Mouse (Mus musculus) WW6 (cell line): ENCODE measurements around the gene Pitpnm3.

Experiments used
- DNase-seq: peaks from one replicate; pipeline ENCODE4 v3.0.0-alpha.2; 2013; ENCODE audit warnings: low read depth, low spot score

Gene Pitpnm3

DNA sequence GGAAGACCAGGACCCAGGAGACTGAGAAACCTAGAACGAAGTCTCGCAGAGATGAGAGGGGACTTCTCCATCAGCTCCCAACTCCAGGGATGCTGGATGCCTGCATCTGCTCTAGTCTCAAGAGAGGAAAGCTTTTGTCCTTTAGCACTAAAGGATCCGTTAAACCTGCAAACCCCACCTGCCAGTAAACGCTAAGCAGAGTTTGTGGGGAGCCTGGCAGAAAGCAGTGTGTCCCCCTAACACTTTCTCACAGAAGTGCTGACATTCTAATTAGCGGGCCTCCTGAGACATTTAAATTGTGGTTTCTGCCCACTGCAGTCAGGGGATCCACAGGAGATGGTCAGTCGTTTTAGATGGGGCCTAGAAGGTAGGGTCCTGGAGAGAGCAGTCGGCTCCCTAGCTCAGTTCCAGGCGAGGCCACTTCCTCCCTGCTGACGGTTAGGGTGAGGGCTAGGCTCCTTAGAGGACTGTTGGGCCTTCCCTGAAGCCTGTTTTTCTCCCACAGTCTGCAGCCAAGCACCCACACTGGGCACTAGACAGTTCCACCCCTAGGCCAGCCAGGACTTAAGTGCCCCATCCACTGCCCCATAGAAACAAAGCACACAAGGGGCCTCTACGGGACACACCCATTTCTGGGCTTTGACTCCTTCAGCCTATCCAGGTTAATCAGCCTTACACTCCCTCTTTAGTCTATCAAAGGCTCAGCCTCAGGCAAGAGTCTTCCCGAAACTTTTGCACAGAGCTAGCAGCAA, 829 bp upstream of the Pitpnm3 start:
- no peak for DNase-seq

GRCm38 (mm10) chr11:72134536-72135382, 819 bp downstream of the Pitpnm3 start:
- DNase-seq: no peak

DNA sequence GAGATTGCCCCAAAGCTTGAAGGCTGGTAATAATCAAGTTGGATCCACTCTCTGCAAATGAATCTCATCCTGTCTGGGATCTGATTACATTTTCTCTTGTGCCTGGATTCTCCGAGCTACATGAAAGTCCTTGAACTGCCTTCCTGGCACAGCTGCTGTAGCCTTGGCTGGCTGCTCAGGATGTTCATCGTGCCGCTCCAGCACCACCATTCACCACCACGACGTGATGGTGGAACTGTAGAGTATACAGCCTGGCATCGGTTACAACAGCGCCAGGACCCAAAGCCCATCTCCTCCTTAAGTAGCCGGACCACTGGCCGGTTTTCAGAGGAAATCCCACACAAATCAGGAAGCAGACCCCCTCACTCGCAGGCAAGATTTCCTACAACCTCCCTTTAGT, 2.5 kb downstream of the Pitpnm3 start:
- no peak for DNase-seq

GRCm38 (mm10) chr11:72132266-72132665, 3.3 kb downstream of the Pitpnm3 start:
- DNase-seq: no peak

DNA sequence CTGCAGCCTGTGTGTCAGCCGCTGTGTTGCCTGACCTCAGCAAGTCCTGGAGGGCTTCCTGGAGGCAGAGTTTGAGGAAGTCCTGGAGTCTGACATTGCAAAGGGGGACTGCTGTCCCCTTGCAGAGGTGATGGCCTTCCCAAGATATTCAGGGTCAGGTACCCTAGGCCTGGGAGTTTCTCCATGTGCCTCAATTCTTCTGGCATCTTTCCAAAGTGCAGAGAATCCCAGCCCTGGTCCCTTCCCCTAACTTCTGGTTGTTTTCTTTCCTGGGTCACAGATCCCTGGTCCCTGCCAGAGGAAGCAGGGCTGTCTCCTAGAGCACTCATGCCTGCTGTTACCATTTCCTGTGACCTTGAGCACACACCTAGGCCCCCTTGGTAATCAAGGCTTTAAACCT, 3.9 kb downstream of the Pitpnm3 start:
- no peak for DNase-seq

DNA sequence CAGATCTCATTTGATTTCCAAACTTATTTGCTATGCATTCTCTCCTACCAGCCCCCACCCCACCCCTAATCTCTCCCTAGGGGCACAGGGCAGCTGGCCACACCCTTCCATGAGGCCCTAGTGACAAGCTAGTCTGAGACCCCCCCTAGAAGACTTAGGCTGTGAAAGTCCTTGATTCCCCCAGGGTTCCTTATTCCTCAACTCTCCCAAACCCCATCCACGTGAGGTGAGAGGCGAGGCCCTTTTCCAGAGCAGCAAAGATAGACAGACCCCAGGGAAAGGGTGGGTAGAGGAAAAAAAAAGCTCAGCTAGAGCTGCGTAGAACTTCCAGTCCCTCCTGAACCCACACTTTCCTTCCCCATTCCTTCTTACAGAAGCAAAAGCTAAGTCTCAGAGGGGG, 4.7 kb downstream of the Pitpnm3 start:
- no peak for DNase-seq

DNA sequence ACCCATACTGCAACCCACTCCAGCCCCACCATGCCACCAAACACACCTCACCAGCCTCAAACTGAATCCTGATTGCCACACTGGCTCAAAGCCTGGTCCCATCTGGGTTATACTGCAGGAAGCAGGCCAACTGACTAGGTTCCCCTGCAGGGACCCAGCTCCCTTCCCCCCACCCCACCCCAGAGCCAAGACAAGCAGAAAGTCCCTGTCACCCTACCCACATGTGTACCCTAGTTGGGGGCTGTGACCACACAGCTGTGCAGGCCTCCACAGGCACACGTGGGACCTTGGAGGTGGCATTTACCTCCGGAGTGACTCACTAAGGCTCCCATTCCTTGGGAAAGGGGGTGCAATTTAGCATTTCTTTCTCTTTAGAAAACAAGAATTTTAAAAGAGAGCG, 5.1 kb downstream of the Pitpnm3 start:
- DNase-seq: no peak

DNA sequence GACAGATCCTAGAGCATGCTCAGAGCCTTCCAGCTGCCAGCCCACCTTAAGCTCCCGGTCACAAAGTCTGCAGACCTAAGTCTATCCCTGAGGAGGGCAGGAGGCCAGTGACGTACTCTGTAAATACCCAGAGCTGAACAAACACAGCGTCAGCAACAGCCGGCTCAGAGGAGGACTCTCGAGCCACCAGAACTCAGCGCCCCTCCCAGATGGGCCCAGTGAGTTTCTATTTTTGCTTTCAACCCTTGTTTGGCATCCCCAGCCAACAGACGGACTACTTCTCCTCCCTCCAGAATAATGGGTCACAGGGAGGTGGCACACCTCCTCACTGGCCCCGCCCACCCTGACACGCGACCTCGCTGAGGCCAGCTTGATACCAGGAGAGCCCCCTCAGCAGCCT, 5.6 kb downstream of the Pitpnm3 start:
- DNase-seq: no peak

DNA sequence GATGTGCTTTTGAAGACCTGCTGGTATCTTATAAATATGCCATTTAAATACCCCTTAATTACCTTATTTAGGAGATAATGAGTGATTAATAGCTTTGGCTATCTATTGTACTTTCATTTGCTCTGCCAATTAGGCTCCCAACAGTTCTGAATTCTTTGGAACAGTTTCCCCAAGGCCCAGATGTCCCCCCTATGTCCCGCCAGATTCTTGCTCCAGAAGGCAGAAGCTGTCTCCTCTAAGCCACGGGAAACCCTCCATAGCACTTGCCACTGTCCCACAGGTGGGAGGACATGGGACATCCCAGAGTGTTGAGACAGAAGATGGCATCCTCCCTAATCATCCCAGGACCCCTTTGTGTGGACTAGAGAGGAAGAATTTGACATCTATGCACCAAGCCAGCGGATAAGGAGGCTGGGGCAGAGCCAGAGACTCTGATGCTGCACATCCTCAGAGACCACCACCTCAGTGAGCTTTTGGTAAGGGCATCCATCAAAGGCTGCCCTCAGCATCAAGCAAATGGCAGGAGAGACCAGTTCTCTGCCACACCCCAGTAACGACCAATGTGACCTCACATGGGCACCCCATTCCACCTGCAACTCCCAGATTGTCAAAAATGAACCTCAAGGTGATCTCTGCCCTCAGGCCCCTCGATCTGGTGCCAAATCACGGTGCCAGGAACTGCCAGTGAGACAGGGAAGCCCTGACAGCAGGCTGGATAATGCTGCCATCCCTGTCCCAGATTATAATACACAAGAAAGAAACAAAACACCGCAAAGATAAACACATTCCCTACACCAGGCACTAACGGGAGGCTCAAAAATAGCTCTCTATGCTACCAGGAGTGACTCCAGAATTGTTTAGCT, 6.3 kb downstream of the Pitpnm3 start:
- no peak for DNase-seq

- no peak for DNase-seq
Observed at GRCm38 (mm10) chr11:72127450-72128189, 8.0 kb downstream of the Pitpnm3 start.

DNA sequence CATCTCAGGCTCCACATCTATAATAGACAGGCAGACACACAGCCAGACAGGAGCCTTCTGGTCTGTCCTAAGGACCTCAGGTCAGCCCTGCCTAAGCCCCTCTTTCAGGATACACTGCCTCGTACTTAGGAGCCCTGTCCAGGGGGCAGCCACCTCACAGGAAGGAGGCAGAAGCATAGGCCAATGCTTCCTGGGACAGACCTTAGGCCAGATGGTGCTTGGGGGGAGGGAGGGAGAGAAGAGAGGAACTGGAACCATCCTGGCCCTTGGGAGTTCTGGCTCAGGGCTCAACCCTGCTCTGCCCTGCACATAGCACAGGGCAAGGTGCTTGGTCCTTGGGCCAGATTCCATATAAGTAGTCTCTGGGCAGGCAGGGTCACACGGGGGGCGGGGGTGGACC, 9.8 kb downstream of the Pitpnm3 start:
- DNase-seq: no peak

- no peak for DNase-seq
Observed at GRCm38 (mm10) chr11:72123531-72123930, 12.0 kb downstream of the Pitpnm3 start.

DNA sequence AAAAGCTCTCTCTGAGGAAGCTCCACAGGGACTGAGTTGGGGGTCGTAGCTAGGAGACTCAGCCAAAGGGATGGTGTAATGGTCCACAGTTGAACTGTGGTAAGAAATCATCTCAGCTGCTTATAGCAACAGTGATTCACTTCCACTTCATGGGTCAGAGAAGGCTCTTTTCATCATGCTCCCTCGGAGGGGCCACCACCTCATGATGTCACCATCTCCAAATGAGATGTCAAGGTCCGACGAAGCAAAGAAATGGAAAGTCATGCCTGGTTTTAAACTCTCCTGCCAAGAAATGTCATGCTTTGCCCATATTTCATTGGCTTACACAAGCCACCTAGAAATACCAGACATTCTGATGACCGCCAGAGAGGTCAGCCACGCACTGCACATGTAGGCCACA, 15.2 kb downstream of the Pitpnm3 start:
- DNase-seq: no peak

- no peak for DNase-seq
Observed at GRCm38 (mm10) chr11:72118630-72119029, 16.9 kb downstream of the Pitpnm3 start.

DNA sequence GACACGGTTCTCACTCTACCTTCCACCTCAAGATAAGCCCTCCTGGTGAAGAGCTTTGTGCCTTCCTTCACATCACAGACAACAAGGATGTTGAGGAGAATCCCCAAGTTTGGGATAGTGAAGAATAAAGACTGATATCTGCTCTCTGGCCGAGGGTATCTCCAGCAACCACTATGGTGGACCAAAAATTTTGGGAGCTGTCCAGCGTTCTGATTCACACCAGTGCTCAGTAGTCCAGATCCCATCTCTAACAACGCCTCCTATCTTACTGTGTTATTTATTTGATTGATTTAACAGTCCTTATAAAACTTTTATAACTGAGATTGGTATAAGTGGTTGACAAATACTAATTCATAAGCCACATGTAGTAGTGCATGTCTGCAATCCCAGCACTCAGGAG, 22.3 kb downstream of the Pitpnm3 start:
- DNase-seq: no peak

DNA sequence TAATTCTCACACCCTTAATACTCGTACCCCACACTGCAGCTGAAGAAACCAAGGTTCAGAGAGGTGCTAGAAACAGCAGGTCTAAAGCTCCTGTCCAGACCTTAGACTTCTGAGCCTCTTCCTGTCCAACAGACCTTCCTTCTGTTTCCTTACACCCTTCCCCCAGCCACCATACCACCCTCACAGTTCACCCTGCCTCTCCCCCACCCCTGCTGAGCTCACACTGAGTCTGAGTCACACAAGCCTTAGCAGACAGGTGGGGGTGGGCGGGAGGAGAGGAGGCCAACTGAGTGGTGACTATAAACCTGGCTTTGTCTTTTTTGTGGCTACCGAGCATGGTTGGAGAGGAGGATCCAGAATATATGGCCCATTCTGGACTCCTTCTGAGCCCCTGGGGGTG, 24.9 kb downstream of the Pitpnm3 start:
- no peak for DNase-seq

DNA sequence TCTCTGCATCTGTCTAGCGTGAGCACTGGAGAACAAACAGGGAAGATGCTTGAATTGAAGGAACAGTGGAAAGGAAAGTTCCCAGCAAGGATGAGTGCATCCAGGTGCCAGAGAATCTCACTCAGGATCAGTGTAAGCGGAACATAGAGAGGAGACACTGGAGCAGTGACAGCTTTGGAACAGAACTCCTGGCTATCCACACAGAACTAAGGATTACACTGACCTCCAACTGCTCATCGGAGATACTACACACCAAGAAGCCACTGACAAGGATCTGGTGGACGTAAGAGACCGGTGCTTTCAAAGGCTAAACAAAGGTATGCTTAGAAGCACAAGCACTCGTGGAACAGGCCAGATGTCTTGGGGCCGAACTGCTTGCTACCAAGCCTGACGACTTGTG, 31.4 kb downstream of the Pitpnm3 start:
- no peak for DNase-seq

GRCm38 (mm10) chr11:72103530-72103929, 32.0 kb downstream of the Pitpnm3 start:
- no peak for DNase-seq

DNA sequence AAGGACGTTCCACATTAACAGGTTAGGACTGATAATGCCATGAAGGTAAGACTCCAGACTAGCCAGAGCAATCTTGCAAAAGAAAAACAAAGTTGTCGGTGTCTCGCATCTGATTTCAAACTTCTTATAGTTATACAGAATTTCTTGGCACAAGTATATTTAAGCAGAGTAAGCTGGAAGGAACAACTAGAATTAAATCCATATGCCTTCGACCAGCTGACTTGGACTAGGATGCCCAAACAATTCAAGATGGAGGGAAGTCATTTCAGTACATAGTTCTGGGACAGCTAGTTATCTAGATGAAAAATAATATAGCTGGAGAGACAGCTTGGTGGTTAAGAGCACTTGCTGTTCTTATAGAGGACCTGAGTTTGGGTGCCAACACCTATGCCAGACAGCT, 34.6 kb downstream of the Pitpnm3 start:
- no peak for DNase-seq

- DNase-seq: no peak
Observed at GRCm38 (mm10) chr11:72099181-72099580, 36.4 kb downstream of the Pitpnm3 start.

DNA sequence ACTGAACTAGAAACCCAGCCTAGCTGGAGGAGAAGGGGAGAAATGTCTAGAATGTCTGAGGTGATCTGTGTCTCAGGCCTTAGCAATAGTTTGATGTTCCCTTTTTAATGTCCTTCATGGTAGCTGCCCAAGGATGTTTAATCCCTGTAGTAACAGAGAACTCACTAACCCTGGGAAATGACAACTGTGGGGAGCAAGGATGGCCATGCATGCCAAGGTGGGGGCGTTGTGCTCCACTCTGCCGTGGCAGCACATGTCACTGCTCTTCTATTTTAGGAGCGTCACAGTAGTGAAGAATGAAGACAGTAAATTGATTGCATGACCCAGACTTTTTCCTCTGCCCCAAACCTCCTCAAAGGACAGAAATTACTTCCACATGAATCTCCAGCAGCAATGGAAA, 37.6 kb downstream of the Pitpnm3 start:
- no peak for DNase-seq
